Mouse (Mus musculus) cerebellum, adult 9-11 months (tissue): ENCODE measurements at regions not wholly inside any gene's neighbourhood (a gene's known extent, or its start where the extent isn't known, plus 50 kb on each side); places are given as distances from the start of the nearest gene placed in this dataset.

ENCODE experiments used
- DNase-seq: peaks from one replicate; pipeline ENCODE4 v3.0.0; 2022

GRCm38 (mm10) chr2:178958829-178959228 lies 483.4 kb upstream of the Cdh4 start:
- DNase-seq, result no peak

GRCm38 (mm10) chr2:178959603-178960002 lies 482.6 kb upstream of the Cdh4 start:
- DNase-seq, result no peak

- DNase-seq, result no peak
Measured at GRCm38 (mm10) chr2:178967584-178968365, 474.5 kb upstream of the Cdh4 start.

DNA sequence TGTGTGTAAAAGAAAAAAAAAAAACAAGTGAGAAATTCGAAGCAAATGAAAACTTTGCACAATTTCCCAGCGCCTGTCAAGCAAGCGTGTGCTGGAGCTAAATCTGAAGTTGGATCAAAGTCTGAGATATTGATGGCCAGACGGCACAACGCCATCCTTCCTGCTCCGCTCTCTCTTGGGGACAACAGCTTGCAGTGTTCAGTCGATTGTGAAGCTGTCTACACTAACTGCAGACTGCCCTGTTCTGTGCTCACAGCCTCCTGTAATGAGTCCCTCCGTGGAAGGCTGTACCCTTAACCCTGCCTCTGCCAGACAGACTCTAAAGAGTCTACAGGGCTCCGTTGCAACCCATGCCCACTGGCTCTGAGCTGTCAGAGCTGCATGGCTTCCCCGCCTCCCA lies 472.5 kb upstream of the Cdh4 start:
- DNase-seq, result no peak

GRCm38 (mm10) chr2:178975366-178975765 lies 466.9 kb upstream of the Cdh4 start:
- no peak for DNase-seq

GRCm38 (mm10) chr2:178976046-178976445 lies 466.2 kb upstream of the Cdh4 start:
- DNase-seq, result no peak

- DNase-seq, result no peak
Measured at GRCm38 (mm10) chr2:178976495-178976894, 465.7 kb upstream of the Cdh4 start.

DNA sequence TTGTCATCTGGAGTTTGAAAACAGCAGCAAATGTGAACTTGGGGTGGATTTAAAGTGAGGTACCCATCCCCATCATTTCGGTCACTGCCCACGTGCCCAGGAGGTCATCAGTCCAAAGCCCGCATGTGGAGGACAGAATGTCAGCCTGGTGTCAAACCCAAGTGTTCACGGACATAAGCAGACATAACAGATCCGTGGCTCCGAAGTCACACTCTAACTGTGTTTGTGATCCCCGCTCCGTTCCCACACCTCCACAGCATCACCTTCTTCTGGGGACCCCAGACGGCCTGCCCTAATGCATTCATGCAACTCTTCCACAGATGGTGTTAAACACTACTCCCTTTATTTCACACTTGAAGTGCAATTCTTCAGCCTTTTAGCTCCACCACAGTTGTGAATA lies 462.8 kb upstream of the Cdh4 start:
- DNase-seq, result no peak

DNA sequence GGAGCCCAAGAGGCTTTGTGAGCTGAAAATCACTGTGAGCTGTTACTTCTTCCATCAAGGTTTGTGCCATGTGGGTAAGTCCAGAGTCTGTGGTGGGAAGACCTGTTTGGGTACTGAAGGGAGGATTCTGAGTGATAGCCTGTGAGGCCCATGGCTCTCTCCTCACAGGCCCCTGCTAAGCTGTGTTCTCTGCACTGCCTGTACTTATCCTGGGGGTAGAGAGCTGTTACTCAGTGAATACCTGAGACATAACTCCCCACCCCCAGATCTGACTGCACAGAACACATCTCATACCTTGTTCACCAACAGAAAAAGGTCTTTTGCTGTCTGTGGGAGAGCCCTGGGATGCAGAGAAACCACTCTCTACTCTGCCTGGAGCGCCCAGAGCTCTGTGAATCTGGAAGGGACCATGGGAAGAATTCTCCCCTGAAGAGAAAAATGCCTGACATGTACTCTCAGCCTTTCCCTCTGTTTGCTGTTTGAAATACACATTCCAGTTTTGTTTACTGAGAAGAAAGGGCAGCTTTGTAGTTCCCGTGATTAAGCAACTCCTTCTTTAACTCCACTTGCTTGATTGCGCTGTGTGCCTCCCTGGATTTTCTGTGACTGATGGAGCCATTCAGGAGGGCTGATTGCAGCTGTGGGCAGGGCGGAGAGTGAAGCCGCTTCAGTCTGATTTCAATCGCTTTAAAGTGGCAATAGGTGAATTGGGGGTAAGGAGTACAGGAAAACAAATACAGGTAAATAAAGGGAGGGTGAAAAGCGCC lies 460.3 kb upstream of the Cdh4 start:
- DNase-seq, result no peak

DNA sequence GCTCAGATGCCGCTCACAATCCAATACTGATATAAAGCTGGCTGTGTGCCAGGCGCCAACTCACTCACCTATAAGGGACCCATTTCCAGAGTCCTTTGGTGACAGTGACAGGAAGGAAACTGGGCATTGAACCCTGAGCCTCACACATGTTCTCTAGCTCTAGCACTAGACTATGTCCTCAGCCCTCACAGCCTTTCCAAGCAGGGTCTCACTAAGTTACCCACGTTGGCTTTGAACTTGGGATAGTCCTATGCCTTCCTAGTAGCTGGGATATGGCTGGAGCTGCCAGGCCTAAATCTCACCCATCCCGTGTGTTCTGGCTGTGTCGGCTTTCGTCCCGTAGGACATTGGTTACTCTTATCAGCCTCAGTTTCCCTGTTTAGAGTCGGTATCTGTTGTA lies 458.4 kb upstream of the Cdh4 start:
- no peak for DNase-seq

DNA sequence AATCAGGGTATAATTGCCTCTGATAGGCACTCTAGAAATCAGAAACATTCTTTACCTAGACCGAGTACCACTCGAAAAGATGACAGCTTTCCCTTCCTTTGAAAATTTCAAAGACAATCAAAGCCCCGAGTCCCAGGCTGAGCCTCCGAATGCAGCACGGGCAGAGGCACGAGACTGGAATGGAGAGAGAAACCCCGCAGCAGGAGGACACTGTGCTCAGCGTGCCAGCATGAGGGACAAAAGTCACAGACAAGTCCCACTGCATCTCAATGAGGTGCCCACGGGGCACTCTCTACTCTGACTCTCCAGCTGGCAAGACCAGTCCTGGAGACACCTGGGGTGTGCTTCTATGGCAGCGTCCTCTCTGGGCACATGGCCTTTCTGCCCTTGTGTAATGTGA lies 454.3 kb upstream of the Cdh4 start:
- no peak for DNase-seq

- no peak for DNase-seq
Measured at GRCm38 (mm10) chr2:178989291-178989690, 452.9 kb upstream of the Cdh4 start.

DNA sequence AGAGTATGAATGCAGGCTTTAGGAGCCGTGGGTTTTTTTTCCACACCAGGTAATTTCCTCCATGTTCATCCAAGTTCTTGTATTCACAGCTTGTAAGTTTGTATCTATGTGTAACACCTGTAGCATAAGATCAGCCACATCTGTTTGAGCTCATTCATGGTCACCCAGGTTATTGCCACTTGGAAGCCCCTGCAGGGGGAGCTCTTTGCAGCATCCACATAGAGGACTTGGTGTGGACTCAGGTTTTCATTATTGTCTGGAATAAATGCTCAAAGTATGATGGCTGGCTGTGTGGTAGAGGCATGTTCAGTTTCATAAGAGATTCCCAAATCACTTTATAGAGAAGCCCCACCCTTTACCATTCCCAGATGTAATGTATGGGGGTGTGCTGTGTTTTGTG lies 452.4 kb upstream of the Cdh4 start:
- DNase-seq, result no peak

GRCm38 (mm10) chr2:178990959-178991358 lies 451.3 kb upstream of the Cdh4 start:
- no peak for DNase-seq

DNA sequence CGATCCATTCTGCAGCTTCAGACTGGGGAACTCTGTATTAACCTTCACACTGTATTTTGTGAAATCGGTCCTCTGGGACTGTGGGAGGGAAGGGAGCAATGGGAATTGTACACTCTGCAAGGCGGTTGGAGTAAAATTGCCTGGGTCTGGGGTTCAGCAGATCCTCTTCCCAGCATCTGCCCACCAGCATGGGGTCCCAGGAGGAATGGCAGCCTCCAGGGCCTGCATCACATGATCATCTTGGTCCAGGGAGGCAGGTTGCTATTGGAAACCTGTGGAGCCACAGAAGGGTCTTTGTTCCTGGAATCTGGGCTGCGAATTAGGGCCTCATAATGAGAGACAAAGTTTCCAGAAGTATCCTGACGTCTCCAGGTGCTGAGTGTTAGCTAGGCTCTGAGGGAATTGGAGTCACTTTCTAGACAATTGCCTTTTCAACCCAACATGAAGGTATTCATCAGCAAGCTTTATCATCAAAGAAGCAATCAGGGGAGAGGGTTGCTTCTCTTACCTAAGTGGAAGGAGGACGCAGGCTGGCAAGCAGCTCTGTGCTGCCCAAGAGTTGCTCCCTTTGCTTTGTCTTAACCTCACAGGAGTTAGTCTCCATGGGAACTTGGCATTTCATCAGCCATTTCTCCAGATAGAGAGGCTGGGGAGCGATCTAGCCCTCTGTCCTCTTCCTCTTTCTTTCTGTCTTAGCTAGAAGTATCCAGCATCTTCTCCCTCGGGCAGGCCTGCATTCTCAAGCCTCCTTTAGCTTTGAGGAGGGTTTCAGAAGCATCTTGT lies 449.7 kb upstream of the Cdh4 start:
- no peak for DNase-seq

GRCm38 (mm10) chr2:178997921-178998320 lies 444.3 kb upstream of the Cdh4 start:
- DNase-seq, result no peak

- DNase-seq, result no peak
Measured at GRCm38 (mm10) chr2:179000448-179001081, 441.7 kb upstream of the Cdh4 start.

DNA sequence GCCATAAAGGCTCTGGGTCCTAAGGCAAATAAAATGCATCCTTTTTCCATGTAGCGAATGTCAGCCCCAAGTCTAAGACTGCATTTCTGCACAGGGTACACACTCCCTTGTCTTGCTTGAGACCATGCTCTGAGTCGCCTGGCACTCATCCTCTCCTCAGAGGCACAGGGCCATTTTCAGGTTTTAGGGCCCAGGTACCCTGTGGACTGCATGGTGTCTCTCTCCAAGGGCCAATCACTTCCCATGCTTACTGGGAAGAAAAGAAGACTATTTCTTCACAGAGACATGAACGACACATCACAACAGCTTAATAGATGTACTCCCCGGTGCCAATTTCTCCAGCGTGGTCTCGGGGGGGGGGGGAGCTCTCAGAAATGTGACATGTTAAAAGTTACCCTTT lies 434.5 kb upstream of the Cdh4 start:
- DNase-seq, result no peak

DNA sequence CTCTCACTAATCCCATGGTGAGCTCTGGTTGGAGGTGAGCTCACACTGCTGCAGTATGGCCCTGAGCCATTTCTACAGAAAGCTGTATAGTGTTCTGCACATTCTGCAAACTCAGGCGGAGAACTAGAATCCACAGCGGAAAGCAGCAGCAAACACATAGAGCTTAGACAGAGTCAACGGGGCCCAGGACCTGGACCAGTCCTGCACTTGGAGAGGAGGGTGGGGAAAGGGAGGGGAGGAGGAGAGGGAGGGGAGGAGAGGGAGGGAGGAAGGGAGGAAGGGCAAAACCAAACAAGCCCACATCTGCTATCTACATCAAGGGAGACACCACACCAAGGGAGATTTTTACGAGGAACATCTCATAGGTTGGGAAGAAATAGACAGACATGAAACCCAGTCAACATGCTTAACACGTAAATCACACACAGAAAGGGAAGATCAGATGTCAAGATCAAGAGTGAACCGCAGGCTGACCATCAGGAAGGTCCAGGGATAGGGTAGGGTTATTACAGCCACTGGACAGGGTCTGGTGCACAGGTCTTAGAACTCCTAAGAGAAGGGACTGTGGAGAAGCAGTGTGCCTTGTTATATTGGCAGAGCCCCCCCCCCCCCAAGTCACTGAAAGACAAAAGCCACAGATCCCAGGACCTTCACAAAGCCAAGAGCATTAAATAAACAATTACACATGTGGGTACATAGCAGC lies 428.2 kb upstream of the Cdh4 start:
- DNase-seq, result no peak

- no peak for DNase-seq
Measured at GRCm38 (mm10) chr2:179022675-179023194, 419.5 kb upstream of the Cdh4 start.

DNA sequence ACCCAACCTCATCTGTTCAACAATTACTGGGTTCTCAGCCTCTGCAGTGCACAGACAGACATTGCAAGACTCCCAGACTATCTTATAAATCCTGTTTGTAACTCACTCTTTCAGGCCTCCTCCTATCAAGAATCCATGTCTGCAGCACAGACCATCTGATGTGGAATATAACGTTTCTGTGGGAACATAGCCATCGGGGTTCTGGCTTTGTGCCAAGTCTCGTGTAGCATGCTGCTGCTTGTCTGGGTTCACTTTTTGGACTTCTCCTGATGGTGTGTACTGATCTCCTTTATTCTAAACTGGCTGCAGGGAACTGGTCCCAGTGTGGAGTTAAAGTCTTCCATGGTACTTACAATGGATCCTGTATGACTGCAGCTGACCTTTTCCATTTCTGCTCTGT lies 418.0 kb upstream of the Cdh4 start:
- no peak for DNase-seq

GRCm38 (mm10) chr2:179033171-179033570 lies 409.1 kb upstream of the Cdh4 start:
- no peak for DNase-seq
